Mouse (Mus musculus): Measurements from ENCODE around the gene Gm45716. TPM values are rescaled to one million over a fixed set of nuclear protein-coding genes. Genes with fewer than 3 reads are reported as not detected.

Gene Gm45716
- polyA plus RNA-seq (2015; fragmentation: Nextera tagmentation; extraction: Ambion mirVana): 8.8 and 9.3 TPM in 2 replicates

DNA sequence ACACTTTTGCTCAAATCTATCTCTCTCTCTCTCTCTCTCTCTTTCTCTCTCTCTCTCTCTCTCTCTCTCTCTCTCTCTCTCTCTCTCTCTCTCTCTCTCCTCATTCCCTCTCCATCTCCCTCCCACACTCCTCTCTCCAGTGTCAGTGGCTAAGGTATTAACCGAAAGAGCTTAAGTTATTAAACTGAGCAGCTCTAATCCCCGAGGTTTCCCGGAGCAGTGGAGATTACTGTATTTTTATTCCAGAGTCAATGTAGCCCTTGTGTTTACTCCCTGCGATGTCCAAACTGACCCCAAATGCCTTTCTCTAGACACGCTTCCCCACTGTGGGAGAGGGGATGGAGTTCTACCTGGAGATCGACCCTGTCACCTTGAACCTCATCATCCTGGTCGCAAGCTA, at the start of gene Gm45716:
TSS of gene Gm45716 (plus strand) at position 243 of the 400 bp plus-strand sequence.

DNA sequence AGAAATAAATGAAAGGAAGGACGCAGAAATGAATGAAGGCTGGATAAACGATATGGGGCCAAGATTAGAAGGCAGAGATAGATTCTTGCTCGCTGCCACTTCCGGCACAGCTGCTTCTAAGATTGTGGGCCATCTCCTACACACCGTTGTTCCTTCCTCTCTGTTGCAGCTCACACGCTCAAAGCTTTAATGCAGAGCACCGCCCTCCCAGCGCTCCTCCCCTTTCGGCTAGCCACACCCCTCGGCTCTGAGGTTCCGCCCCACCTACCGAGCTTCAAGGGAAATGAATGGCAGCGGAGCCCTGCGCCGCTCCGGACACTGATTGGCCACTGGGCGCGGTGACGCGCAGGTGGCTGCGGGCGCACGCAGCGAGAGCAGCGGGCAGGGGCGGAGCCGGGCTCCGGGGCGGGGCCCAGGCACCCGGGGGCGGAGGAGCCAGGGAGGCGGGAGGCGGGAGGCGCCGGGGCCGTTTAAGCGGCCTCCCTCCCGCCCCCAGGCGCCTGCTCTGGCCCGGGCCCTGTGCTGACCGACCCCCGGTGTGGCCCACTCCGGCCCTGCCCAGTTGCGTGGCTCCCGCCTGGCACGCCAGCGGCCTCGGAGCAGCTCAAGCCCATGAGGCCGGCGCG, 61.7 kb downstream of the Gm45716 start, which contains the start of gene Mmd:
TSS of gene Mmd (plus strand) at position 432 of the 626 bp plus-strand sequence.

Other genes starting within 250 kb of the Gm45716 start
- gene Pctp, start 184.8 kb upstream of the Gm45716 start, polyA plus RNA-seq (2015; fragmentation: Nextera tagmentation; extraction: Ambion mirVana): 6.5 and 6.7 TPM in 2 replicates
- 7.2 and 9.1 TPM in 2 replicates for gene Tmem100, start 157.3 kb upstream of the Gm45716 start, polyA plus RNA-seq (2015; fragmentation: Nextera tagmentation; extraction: Ambion mirVana)
- gene Mmd, start 61.8 kb downstream of the Gm45716 start, polyA plus RNA-seq (2015; fragmentation: Nextera tagmentation; extraction: Ambion mirVana): 39.2 and 44.9 TPM in 2 replicates
- gene Hlf, start 203.2 kb downstream of the Gm45716 start, polyA plus RNA-seq (2015; fragmentation: Nextera tagmentation; extraction: Ambion mirVana): 0.96 and 1.1 TPM in 2 replicates